Mouse (Mus musculus) kidney, adult 2 months (tissue): Measurements from ENCODE around the gene Cdkn2c.

Experiments
- CTCF ChIP-seq: fragments of 200-500 bp; conservative IDR thresholded peaks from 2 replicates; pipeline ENCODE4 v1.5.1; 2011; ENCODE audit warnings: low read depth, mild to moderate bottlenecking, control low read depth, low read length, moderate library complexity, mixed read lengths; ENCODE audit not compliant: insufficient read depth, insufficient read length
- POLR2A ChIP-seq: fragments of 200-500 bp; IDR thresholded peaks from one replicate; pipeline ENCODE4 v1.6.1; 2011; ENCODE audit warnings: low read depth, low read length, control low read depth

DNA sequence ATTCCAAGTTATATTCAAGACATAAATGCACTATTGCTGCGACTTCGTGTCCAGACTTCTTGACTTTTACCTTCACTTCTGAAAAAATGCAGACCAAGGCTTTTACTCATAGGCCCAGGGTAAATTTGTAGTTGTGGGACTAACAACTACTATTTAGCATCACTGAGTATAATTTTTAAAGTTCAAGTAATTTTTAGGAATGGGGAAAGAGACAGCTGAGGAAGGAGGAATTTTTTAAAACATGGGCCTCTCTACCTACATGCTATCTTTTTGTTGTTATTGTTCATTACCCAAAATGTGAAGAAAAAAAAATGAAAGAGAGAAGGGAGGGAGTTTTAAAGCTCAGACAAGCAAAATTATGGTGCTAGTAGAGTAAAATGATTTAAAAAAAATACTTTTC lies 12.3 kb downstream of the Cdkn2c start:
- TF ChIP-seq POLR2A (no peak), CTCF (no peak)
